Mouse (Mus musculus): ENCODE measurements at regions not wholly inside any gene's neighbourhood (a gene's known extent, or its start where the extent isn't known, plus 50 kb on each side); places are given as distances from the start of the nearest gene placed in this dataset.
"Not testable (repeated sequence)": the region's sequence is repeated elsewhere in the genome, so short reads cannot be mapped to it uniquely, and the experiment has no call there.

DNA sequence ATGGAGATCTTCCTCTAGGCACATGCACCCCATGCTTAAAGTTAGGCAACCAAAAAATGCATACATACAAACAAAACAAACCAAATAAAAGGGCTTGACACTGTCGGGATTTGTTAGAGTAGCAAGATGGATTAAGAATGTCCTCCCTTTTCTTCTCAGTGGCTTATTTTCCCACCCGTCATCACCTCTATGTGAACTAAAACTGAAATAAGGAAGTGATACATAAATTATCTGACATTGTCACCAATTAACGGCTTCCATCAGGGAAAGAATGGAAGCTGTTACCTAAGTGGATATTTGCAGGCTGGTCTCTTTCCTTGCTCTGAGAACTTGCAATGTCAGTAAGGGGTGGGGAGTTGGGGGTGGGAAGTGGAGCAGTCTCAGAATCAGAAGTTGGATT lies 541.5 kb downstream of the Diaph3 start:
- no peak for DNase-seq
- intact Hi-C loops (cut with DNase I), result no loop called here

GRCm38 (mm10) chr14:86588525-86588924 lies 552.5 kb downstream of the Diaph3 start:
- DNase-seq, result no peak
- intact Hi-C loops (cut with DNase I), result no loop called here

DNA sequence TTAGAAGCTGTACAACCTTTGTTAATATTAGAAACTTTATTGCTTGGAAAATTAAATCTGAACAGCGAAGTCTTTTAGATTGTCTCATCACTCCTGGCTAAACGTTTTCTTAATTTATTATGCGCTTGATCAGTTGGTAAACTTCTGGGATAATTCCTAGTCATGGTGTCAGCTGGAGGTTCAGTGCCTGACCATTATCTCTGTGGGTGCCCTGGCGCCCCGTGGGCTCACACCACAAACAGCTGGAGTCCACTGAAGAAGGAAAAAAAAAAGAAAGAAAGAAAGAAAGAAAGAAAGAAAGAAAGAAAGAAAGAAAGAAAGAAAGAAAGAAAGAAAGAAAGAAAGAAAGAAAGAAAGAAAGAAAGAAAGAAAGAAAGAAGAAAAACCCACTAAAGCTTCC lies 555.1 kb downstream of the Diaph3 start:
- intact Hi-C loops (cut with DNase I); DNase-seq: not testable (repeated sequence)

- DNase-seq, result no peak
- intact Hi-C loops (cut with DNase I), result no loop called here
Measured at GRCm38 (mm10) chr14:86562728-86563127, 578.3 kb downstream of the Diaph3 start.

DNA sequence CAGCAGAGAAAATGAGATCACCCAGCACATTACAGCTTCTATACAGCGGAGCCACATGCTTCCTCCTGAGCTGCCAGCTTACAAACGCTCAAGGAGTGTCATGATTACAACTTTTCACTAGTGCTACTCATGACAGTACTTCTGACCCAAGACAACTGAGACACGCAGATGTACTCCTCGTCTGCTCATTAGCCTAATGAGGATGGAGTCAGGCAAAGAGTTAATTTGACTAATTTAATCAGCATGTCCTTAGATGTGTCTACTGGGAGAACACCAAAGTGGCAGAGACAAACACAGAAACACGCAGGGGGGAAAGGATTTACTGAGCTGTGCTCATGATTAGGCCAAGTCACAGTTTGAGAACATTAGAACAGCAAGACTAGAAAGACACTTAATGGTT lies 603.0 kb downstream of the Diaph3 start:
- intact Hi-C loops (cut with DNase I), result no loop called here
- DNase-seq, result no peak

DNA sequence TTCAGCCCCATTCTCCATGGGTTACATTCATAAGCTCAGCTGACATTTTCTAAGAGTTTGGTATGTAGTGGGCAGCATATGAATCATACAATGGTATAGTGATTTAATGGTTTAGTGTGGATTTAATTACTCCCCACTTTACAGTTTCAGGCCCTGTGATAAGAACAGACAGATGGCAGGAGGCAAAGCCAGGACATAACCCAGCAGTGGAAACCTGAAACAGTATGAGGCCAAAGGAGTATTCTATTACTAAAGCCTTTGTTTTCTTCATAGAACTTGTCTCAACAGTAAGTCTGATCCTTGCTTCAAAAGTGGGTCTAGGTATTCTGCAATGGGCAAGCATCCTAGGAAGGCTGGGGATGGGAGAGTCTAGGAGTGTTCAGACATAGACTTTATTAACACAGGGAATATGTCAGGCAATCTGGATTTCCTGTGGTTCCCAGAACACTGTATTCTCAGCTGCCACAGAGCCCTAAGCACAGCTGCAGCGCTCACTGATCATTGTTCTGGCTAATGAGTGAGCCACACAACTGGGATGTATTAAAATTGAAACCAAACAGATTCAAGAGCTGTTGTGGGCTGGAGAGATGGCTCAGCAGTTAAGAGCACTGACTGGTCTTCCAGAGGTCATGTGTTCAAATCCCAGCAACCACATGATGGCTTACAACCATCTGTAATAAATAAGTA lies 604.6 kb downstream of the Diaph3 start:
- DNase-seq, result no peak
- intact Hi-C loops (cut with DNase I), result no loop called here

DNA sequence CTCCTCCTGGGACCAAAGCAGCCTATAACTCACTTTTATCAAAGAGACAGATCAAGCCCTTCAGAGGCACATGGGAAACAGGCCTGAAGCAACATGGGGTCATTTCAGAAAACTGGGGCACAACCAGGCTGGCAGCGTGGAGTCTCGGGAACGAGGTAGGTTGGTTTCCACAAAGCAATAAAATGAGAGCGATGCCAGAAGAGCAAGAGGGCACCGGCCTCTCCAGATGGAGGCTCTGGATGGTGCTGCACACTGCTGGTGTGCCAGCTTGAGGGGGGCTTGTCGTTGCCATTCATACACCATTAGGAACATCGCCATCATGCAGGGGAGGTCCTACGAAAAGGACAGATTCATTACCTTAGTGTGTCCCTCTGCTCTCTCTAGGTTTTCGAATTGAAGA lies 630.6 kb downstream of the Diaph3 start:
- intact Hi-C loops (cut with DNase I), result no loop called here
- no peak for DNase-seq

DNA sequence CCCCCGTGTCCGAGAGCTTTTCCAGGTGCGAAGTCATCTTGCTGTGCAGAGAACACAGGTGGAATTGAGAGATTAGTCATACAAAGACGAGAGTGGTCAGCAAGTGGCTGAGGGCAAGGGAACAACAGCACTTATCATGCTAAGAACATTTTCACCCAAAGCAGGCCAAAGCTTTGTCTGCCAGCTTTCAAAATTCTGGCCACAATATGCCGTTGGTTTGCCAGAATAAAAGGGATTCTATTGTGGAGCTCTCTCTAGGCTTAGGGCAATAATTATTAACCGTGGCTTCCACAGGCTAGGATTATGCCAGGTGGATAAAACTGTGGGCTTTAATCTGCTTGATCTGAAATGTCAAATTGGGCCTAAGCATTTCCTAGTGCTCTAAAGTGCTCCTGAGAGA lies 631.3 kb downstream of the Diaph3 start:
- intact Hi-C loops (cut with DNase I), result no loop called here
- no peak for DNase-seq

- intact Hi-C loops (cut with DNase I), result no loop called here
- no peak for DNase-seq
Measured at GRCm38 (mm10) chr14:86506286-86506685, 634.7 kb downstream of the Diaph3 start.

- intact Hi-C loops (cut with DNase I), result no loop called here
- DNase-seq, result no peak
Measured at GRCm38 (mm10) chr14:86490826-86491225, 650.2 kb downstream of the Diaph3 start.

GRCm38 (mm10) chr14:86489872-86490631 lies 651.0 kb downstream of the Diaph3 start:
- no peak for DNase-seq
- intact Hi-C loops (cut with DNase I), result no loop called here

DNA sequence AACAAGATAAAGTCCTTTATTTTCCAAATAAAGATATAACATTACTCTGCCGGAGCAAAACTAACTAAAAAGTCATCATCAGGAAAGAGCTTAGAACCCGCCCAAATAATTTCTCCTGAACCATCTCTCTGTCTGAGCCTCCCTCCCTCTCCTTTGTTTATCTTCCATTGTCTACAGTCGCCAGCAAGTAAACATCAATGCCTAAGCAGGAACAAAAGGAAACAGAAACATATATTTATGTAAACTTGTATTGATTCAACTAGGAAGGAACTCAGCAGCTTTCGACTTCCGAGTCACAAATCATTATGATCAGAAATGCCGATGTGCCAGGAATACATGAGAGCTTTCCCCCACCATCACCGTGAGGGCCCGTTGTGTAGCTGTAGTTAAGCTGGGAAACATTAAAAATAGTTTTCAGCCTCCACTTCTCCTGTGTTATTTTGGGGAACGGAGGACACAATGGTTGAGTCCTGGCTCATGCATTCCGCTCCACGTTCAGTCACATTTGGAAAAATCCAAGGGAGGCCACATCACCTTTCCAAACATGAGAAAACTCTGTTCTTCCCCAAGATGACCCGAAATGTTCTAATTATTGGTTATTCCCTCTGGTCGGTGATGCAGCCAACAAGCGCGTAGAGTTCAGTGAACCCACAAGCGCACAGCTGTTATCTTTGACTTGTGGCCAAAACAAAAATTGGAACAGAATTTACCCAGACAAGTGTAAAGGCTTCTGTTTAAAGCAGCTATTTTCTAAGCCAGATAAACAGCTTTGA lies 651.8 kb downstream of the Diaph3 start:
- intact Hi-C loops (cut with DNase I), result no loop called here
- peak in 1 of 2 experiments; percentile 33 for DNase-seq

GRCm38 (mm10) chr14:86487285-86487897 lies 653.6 kb downstream of the Diaph3 start:
- DNase-seq, result no peak
- intact Hi-C loops (cut with DNase I), result no loop called here

DNA sequence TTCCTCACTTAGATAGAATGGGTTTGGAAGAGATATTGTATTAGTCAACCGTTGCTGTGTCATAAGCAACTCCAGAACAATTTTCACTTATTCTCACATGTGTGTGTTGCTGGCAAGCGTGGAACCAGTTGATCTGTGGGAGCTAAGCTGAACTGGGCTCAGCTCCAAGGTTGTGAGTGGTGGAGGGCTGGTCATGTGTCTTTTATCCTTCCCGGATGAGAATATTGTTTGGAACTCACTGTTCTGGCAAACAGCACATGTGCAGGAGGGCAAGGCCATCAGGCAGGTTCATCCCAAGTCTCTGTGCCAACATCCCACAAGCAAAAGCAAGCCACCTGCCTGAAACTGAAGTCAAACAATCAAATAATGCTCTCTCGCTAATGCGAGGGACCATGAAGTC lies 656.8 kb downstream of the Diaph3 start:
- peak in 1 of 2 experiments; percentile 10 for DNase-seq

GRCm38 (mm10) chr14:86473604-86474003 lies 667.4 kb downstream of the Diaph3 start:
- DNase-seq, result no peak
- intact Hi-C loops (cut with DNase I), result no loop called here

More for the DNA sequence above, 656.8 kb downstream of the Diaph3 start:
- intact Hi-C loops (cut with DNase I), result no loop called here

- no peak for DNase-seq
- intact Hi-C loops (cut with DNase I), result no loop called here
Measured at GRCm38 (mm10) chr14:86470462-86470861, 670.6 kb downstream of the Diaph3 start.

DNA sequence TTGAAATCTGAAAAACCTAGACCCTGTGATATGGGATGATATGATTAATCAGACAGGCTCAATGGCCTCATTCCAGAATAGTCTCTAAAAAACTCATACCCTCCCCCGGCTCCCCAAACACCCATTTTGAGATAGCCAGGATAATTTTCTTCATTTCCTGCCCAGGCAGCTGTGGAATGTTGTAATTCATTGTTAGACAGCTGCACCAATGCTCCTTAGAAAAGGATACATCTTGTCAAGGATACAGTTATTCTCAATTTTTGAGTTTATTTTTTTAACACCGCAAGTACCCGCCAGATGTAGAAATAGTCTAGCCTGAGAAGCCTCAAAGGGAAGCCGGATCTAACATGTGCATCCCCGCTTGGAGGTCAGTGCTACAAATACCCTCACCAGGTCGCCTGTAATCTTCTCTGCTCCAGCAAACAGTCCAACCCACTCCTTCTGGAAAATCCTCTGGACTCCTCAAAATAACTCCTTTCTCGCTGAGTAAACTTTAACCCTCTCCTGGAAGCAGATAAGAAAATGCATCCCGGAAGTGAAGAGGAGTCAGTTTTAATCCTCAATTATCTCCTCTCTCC lies 673.1 kb downstream of the Diaph3 start:
- no peak for DNase-seq
- intact Hi-C loops (cut with DNase I), result no loop called here

DNA sequence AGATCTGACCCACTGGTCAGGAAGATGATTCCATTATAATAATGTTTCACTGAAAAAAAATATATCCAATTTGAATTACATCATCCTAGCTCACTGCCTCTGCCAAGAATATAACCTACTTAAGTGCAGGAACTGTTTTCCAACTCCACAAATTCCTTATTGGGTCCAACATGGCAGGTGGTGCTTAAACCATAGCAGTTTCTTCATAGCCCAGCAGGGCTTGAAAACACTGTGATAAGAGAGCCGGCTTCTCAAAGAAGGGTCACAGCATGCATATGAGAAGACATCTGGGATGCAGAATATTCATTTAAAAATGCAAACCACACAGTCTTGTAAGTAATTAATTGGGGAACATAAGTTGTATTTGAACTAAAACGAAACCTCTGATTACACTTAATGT lies 677.6 kb downstream of the Diaph3 start:
- intact Hi-C loops (cut with DNase I), result no loop called here

DNA sequence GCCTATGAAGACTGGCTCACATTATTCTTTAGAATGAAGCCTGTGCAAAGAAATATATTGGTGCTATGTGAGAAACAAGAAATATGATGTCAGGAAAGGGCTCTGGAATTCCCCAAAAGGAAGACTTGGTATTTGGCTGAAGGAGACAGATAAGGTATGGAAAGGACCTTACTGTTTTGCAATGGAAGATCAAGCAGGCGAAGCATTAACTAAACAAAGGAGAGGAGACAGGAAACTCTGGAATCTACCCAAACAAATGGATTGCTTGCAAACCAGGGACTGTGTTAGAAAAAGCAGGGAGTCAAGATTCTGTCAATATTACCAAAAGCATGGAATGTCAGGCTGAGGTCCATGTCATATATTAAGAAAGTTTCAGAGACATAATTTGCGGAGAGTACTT lies 687.9 kb downstream of the Diaph3 start:
- intact Hi-C loops (cut with DNase I), result no loop called here
- DNase-seq, result no peak

More for the DNA sequence above, 677.6 kb downstream of the Diaph3 start:
- DNase-seq, result no peak

DNA sequence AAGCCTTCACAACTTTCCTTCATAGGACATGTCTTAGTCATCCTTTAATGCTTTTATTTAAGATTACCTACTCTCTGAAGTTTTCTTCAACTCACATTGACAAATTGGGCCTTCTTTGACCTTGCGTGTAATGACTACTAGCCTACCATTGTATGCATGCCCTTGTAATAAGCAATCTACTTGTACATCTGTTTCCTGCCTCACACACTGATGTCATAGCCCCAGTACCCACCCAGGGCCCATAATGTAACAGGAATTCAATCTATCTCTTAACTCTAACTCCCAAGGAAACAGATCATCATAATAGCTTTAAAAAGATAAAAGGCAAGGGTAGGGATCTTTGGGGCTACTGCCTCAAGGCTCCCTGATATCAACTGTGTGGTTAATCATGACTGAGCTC lies 690.4 kb downstream of the Diaph3 start:
- intact Hi-C loops (cut with DNase I), result no loop called here
- DNase-seq, result no peak

DNA sequence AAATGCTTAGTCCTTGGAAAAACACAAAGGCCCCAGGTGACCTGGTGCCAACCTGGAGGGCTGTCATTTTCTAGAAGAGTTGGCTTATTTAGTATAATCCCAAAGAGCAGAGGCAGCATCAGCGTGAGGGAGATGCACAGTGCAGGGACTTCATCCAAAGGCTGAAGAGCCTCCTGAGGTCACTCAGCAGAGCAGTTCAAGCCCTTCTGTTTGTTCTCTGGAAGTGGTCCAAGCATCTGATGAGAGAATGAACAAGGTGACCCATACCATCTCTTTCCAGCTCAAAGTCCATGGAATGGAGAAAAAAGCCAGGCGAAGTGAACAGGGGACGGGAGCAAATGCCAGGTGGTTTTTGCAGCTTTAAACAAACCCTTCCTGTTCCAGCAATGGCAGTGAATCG lies 695.9 kb downstream of the Diaph3 start:
- no peak for DNase-seq
- intact Hi-C loops (cut with DNase I), result no loop called here

Data from gastrocnemius, postnatal 36 days (tissue).